Mouse (Mus musculus): ENCODE results near the gene Dcaf8. TPM values are rescaled to one million over a fixed set of nuclear protein-coding genes. Genes with fewer than 3 reads are reported as not detected.

Dcaf8 gene
- polyA plus RNA-seq, 1 experiment from 2014 or later: 179 TPM

Other genes starting within 250 kb of the Dcaf8 start
- gene Slamf6, start 230.6 kb upstream of the Dcaf8 start, polyA plus RNA-seq (2016; fragmentation: Nextera tagmentation; extraction: Ambion mirVana): not detected in 2 replicates
- 23.2 and 23.7 TPM in 2 replicates for gene Vangl2, start 119.6 kb upstream of the Dcaf8 start, polyA plus RNA-seq (2016; fragmentation: Nextera tagmentation; extraction: Ambion mirVana)
- 0.14 TPM in 1 of 2 replicates, not detected in the other for gene Nhlh1, start 90.5 kb upstream of the Dcaf8 start, polyA plus RNA-seq (2016; fragmentation: Nextera tagmentation; extraction: Ambion mirVana)
- 219 and 228 TPM in 2 replicates for gene Copa, start 65.6 kb upstream of the Dcaf8 start, polyA plus RNA-seq (2016; fragmentation: Nextera tagmentation; extraction: Ambion mirVana)
- 86.6 and 96.6 TPM in 2 replicates for gene Ncstn, start 65.3 kb upstream of the Dcaf8 start, polyA plus RNA-seq (2016; fragmentation: Nextera tagmentation; extraction: Ambion mirVana)
- gene Pex19, start 21.3 kb upstream of the Dcaf8 start, polyA plus RNA-seq (2016; fragmentation: Nextera tagmentation; extraction: Ambion mirVana): 173 and 177 TPM in 2 replicates
- 69.5 and 76.5 TPM in 2 replicates for gene Pea15a, start 58.7 kb downstream of the Dcaf8 start, polyA plus RNA-seq (2016; fragmentation: Nextera tagmentation; extraction: Ambion mirVana)
- 2.9 and 4.1 TPM in 2 replicates for gene Casq1, start 71.8 kb downstream of the Dcaf8 start, polyA plus RNA-seq (2016; fragmentation: Nextera tagmentation; extraction: Ambion mirVana)
- not detected in 2 replicates for gene Atp1a4, start 110.3 kb downstream of the Dcaf8 start, polyA plus RNA-seq (2016; fragmentation: Nextera tagmentation; extraction: Ambion mirVana)
- 44.1 and 45.9 TPM in 2 replicates for gene Igsf8, start 113.6 kb downstream of the Dcaf8 start, polyA plus RNA-seq (2016; fragmentation: Nextera tagmentation; extraction: Ambion mirVana)
- gene Atp1a2, start 150.0 kb downstream of the Dcaf8 start, polyA plus RNA-seq (2016; fragmentation: Nextera tagmentation; extraction: Ambion mirVana): 5.1 and 5.4 TPM in 2 replicates
- gene Kcnj9, start 181.2 kb downstream of the Dcaf8 start, polyA plus RNA-seq (2016; fragmentation: Nextera tagmentation; extraction: Ambion mirVana): not detected in 2 replicates
- gene Kcnj10, start 193.1 kb downstream of the Dcaf8 start, polyA plus RNA-seq (2016; fragmentation: Nextera tagmentation; extraction: Ambion mirVana): 0.04 and 0.05 TPM in 2 replicates
- gene Pigm, start 228.5 kb downstream of the Dcaf8 start, polyA plus RNA-seq (2016; fragmentation: Nextera tagmentation; extraction: Ambion mirVana): 9.3 and 9.8 TPM in 2 replicates

Measured in limb, embryonic 12.5 days (tissue).